Mouse (Mus musculus): ENCODE data around the gene Gm20431. TPM values are rescaled to one million over a fixed set of nuclear protein-coding genes. Genes with fewer than 3 reads are reported as not detected.

Gene Gm20431
- polyA plus RNA-seq (2014; fragmentation: Nextera tagmentation; extraction: Ambion mirVana): 8.0 and 11.5 TPM in 2 replicates

DNA sequence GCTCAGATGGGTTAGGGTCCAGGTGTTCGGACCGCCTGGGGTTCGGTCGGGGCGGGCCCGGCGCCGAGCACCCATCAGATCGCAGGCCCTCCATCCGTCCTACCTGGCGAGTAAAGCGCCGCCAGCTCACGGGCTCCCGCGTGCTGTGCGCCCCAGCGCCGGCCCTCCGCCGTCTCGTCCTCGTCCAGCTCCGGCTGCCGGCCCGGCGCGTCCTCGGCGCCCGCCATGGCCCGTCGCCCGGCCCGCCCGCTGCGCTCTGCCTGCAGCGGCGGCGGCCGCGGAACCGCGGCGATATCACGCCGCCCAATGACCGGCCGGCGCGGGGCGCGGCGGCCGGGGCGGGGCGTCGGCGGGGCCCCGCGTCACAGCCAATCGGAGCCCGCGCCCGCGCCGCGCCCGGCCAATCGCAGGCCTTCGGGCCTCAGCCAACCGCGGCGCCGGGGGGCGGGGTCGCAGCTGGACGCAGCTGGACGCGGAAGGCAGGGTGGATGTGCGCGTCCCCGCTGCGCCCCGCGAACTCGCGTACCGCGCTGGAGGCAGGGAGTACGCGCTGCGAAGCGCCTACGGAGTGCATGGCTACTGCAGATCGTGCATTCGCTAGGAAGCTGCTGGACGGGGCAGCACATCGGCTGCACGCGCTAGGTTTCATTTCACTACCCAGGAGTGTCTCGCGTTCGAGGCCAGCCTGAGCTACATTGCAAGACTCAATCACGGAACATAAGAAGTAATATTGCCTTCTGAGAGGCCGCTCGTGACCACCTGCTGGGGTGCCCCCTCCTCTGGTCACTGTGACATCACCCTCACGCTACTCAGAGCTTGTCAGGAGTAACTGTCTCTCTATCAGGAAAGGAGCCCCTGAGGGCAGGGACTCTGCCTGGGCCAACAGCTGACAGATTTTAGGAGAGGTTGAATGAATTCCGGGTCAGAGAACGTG lies at the start of gene Gm20431:
TSS of gene Gm20431 (minus strand) at position 227 of the 934 bp plus-strand sequence.
- no peaks in the 10 kb centered on the region for H3K9me3 ChIP-seq (ENCODE audit: control insufficient read depth, low read length)
- DNase-seq: peak; percentile 98
- H3K4me2 ChIP-seq (ENCODE audit: low read length): peak within 1 kb of the TSS; percentile 94
- peak within 1 kb of the TSS; percentile 82 for H3K9ac ChIP-seq (replicated peaks; ENCODE audit: low read length)
- peak within 1 kb of the TSS; percentile 71 for H3K27ac ChIP-seq (replicated peaks; ENCODE audit: low read depth, low read length)
- H3K4me3 ChIP-seq (replicated peaks; ENCODE audit: low read depth, low read length): peak within 1 kb of the TSS; percentile 76
- WGBS: under 1% methylated on average over 104 of the region's 110 CpGs
- H3K4me1 ChIP-seq (ENCODE audit: control insufficient read depth, insufficient read depth, low read length): peaks cover 15% of the 10 kb centered on the region
- peaks cover 4% of the 10 kb centered on the region; the same call in 1 of the 2 replicates for H3K27me3 ChIP-seq (ENCODE audit: control insufficient read depth, insufficient read depth, low read length)
- no peaks in the 10 kb centered on the region for H3K36me3 ChIP-seq (ENCODE audit: control insufficient read depth, insufficient read depth, low read length)
- ATAC-seq (ENCODE audit: low FRiP score, low TSS enrichment): peak; percentile 96

DNA sequence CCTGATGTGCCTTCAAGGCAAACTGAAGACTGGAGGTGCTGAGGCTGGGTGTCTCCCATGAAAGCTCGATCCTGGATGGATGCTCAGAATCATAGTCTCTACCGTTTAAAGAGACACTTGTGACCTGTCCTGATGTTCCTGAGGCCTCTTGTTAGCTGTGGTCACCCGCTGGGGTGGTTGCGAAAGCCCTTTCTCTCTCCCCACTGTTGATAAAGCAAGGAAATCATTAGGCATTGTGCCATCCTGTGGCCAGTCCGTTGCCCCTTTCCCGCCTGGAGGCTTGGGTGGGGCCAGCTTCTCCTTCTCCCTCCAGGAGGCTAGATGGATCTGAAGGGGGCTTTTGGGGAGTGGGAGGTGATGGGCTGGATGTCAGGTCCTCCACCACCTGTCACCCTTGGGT lies 49.3 kb upstream of the Gm20431 start:
- WGBS: 68% methylated on average over 6 of the region's 6 CpGs
- no peaks in the 10 kb centered on the region for H3K27me3 ChIP-seq (ENCODE audit: control insufficient read depth, insufficient read depth, low read length)
- H3K9me3 ChIP-seq (ENCODE audit: control insufficient read depth, low read length): no peaks in the 10 kb centered on the region
- ATAC-seq (ENCODE audit: low FRiP score, low TSS enrichment) (no peak), DNase-seq (no peak)
- no peak overlapping the region for H3K4me3 ChIP-seq (replicated peaks; ENCODE audit: low read depth, low read length)
- H3K9ac ChIP-seq (replicated peaks; ENCODE audit: low read length): no peak overlapping the region
- no peaks in the 10 kb centered on the region for H3K4me1 ChIP-seq (ENCODE audit: control insufficient read depth, insufficient read depth, low read length)
- H3K27ac ChIP-seq (replicated peaks; ENCODE audit: low read depth, low read length): no peak overlapping the region
- no peak overlapping the region for H3K4me2 ChIP-seq (ENCODE audit: low read length)
- H3K36me3 ChIP-seq (ENCODE audit: control insufficient read depth, insufficient read depth, low read length): no peaks in the 10 kb centered on the region

- ATAC-seq (ENCODE audit: low FRiP score, low TSS enrichment): no peak
- H3K27ac ChIP-seq (replicated peaks; ENCODE audit: low read depth, low read length): no peak overlapping the region
- H3K9me3 ChIP-seq (ENCODE audit: control insufficient read depth, low read length): no peaks in the 10 kb centered on the region
- no peaks in the 10 kb centered on the region for H3K27me3 ChIP-seq (ENCODE audit: control insufficient read depth, insufficient read depth, low read length)
- no peaks in the 10 kb centered on the region for H3K36me3 ChIP-seq (ENCODE audit: control insufficient read depth, insufficient read depth, low read length)
- WGBS: 73% methylated on average over 6 of the region's 6 CpGs
- DNase-seq: no peak
- H3K9ac ChIP-seq (replicated peaks; ENCODE audit: low read length): no peak overlapping the region
- no peak overlapping the region for H3K4me3 ChIP-seq (replicated peaks; ENCODE audit: low read depth, low read length)
- H3K4me2 ChIP-seq (ENCODE audit: low read length): no peak overlapping the region
- H3K4me1 ChIP-seq (ENCODE audit: control insufficient read depth, insufficient read depth, low read length): no peaks in the 10 kb centered on the region
Measured at GRCm38 (mm10) chr2:167709969-167710368, 48.7 kb upstream of the Gm20431 start.

- Histone ChIP-seq H3K27me3 (ENCODE audit: control insufficient read depth, insufficient read depth, low read length) (no peaks in the 10 kb centered on the region), H3K4me2 (ENCODE audit: low read length) (no peak overlapping the region), H3K9me3 (ENCODE audit: control insufficient read depth, low read length) (no peaks in the 10 kb centered on the region), H3K4me3 (replicated peaks; ENCODE audit: low read depth, low read length) (no peak overlapping the region), H3K36me3 (ENCODE audit: control insufficient read depth, insufficient read depth, low read length) (no peaks in the 10 kb centered on the region), H3K4me1 (ENCODE audit: control insufficient read depth, insufficient read depth, low read length) (no peaks in the 10 kb centered on the region), H3K27ac (replicated peaks; ENCODE audit: low read depth, low read length) (no peak overlapping the region), H3K9ac (replicated peaks; ENCODE audit: low read length) (no peak overlapping the region)
- 68% methylated on average over 15 of the region's 15 CpGs for whole genome bisulfite sequencing
- DNase-seq (no peak), ATAC-seq (ENCODE audit: low FRiP score, low TSS enrichment) (no peak)
Measured at GRCm38 (mm10) chr2:167708373-167708772, 47.1 kb upstream of the Gm20431 start.

GRCm38 (mm10) chr2:167706183-167706939 lies 45.1 kb upstream of the Gm20431 start:
- no peaks in the 10 kb centered on the region for H3K36me3 ChIP-seq (ENCODE audit: control insufficient read depth, insufficient read depth, low read length)
- DNase-seq (no peak), ATAC-seq (ENCODE audit: low FRiP score, low TSS enrichment) (no peak)
- H3K9me3 ChIP-seq (ENCODE audit: control insufficient read depth, low read length): no peaks in the 10 kb centered on the region
- H3K4me3 ChIP-seq (replicated peaks; ENCODE audit: low read depth, low read length): no peak overlapping the region
- 80% methylated on average over 11 of the region's 11 CpGs for WGBS
- no peaks in the 10 kb centered on the region for H3K4me1 ChIP-seq (ENCODE audit: control insufficient read depth, insufficient read depth, low read length)
- no peaks in the 10 kb centered on the region for H3K27me3 ChIP-seq (ENCODE audit: control insufficient read depth, insufficient read depth, low read length)
- no peak overlapping the region for H3K4me2 ChIP-seq (ENCODE audit: low read length)
- no peak overlapping the region for H3K27ac ChIP-seq (replicated peaks; ENCODE audit: low read depth, low read length)
- H3K9ac ChIP-seq (replicated peaks; ENCODE audit: low read length): no peak overlapping the region

GRCm38 (mm10) chr2:167704409-167704808 lies 43.1 kb upstream of the Gm20431 start:
- Histone ChIP-seq H3K9ac (replicated peaks; ENCODE audit: low read length) (no peak overlapping the region), H3K27me3 (ENCODE audit: control insufficient read depth, insufficient read depth, low read length) (no peaks in the 10 kb centered on the region), H3K9me3 (ENCODE audit: control insufficient read depth, low read length) (no peaks in the 10 kb centered on the region), H3K27ac (replicated peaks; ENCODE audit: low read depth, low read length) (no peak overlapping the region), H3K4me3 (replicated peaks; ENCODE audit: low read depth, low read length) (no peak overlapping the region), H3K36me3 (ENCODE audit: control insufficient read depth, insufficient read depth, low read length) (no peaks in the 10 kb centered on the region), H3K4me1 (ENCODE audit: control insufficient read depth, insufficient read depth, low read length) (no peaks in the 10 kb centered on the region), H3K4me2 (ENCODE audit: low read length) (no peak overlapping the region)
- 88% methylated on average over 4 of the region's 4 CpGs for WGBS
- DNase-seq (no peak), ATAC-seq (ENCODE audit: low FRiP score, low TSS enrichment) (no peak)

GRCm38 (mm10) chr2:167702126-167702525 lies 40.8 kb upstream of the Gm20431 start:
- Histone ChIP-seq H3K4me3 (replicated peaks; ENCODE audit: low read depth, low read length) (no peak overlapping the region), H3K4me1 (ENCODE audit: control insufficient read depth, insufficient read depth, low read length) (no peaks in the 10 kb centered on the region), H3K36me3 (ENCODE audit: control insufficient read depth, insufficient read depth, low read length) (no peaks in the 10 kb centered on the region), H3K27me3 (ENCODE audit: control insufficient read depth, insufficient read depth, low read length) (no peaks in the 10 kb centered on the region), H3K9me3 (ENCODE audit: control insufficient read depth, low read length) (no peaks in the 10 kb centered on the region), H3K4me2 (ENCODE audit: low read length) (no peak overlapping the region), H3K9ac (replicated peaks; ENCODE audit: low read length) (no peak overlapping the region), H3K27ac (replicated peaks; ENCODE audit: low read depth, low read length) (no peak overlapping the region)
- ATAC-seq (ENCODE audit: low FRiP score, low TSS enrichment): no peak
- WGBS: 83% methylated on average over 6 of the region's 6 CpGs
- no peak for DNase-seq

GRCm38 (mm10) chr2:167701472-167701871 lies 40.2 kb upstream of the Gm20431 start:
- Histone ChIP-seq H3K27ac (replicated peaks; ENCODE audit: low read depth, low read length) (no peak overlapping the region), H3K9me3 (ENCODE audit: control insufficient read depth, low read length) (no peaks in the 10 kb centered on the region), H3K9ac (replicated peaks; ENCODE audit: low read length) (no peak overlapping the region), H3K4me3 (replicated peaks; ENCODE audit: low read depth, low read length) (no peak overlapping the region), H3K36me3 (ENCODE audit: control insufficient read depth, insufficient read depth, low read length) (no peaks in the 10 kb centered on the region), H3K4me1 (ENCODE audit: control insufficient read depth, insufficient read depth, low read length) (no peaks in the 10 kb centered on the region), H3K27me3 (ENCODE audit: control insufficient read depth, insufficient read depth, low read length) (no peaks in the 10 kb centered on the region), H3K4me2 (ENCODE audit: low read length) (no peak overlapping the region)
- ATAC-seq (ENCODE audit: low FRiP score, low TSS enrichment) (no peak), DNase-seq (no peak)
- 66% methylated on average over 5 of the region's 5 CpGs for WGBS
